Mouse (Mus musculus) heart, embryonic 13.5 days (tissue): Measurements from ENCODE around the gene Pdzrn3. TPM values are rescaled to one million over a fixed set of nuclear protein-coding genes. Genes with fewer than 3 reads are reported as not detected.

ENCODE experiments used
- ATAC-seq: fragments of 200-750 bp; cut with Nextera tagmentation; 2 replicates; pipeline ENCODE4 v1.8.0; 2017; ENCODE audit warnings: moderate TSS enrichment; ENCODE audit not compliant: insufficient number of reproducible peaks, low FRiP score, low TSS enrichment; ENCODE audit errors: extremely low read depth
- H3K27ac ChIP-seq: fragments of 300-500 bp; sonication (generic); replicated peaks from 2 replicates; pipeline ENCODE4 v1.5.1; 2015; ENCODE audit warnings: moderate library complexity, mild to moderate bottlenecking, inconsistent platforms
- H3K27me3 ChIP-seq: fragments of 300-500 bp; sonication (generic); replicated peaks from 2 replicates; pipeline ENCODE4 v1.6.1; 2015; ENCODE audit warnings: mild to moderate bottlenecking, inconsistent platforms
- H3K36me3 ChIP-seq: fragments of 300-500 bp; sonication (generic); 2 replicates; pipeline ENCODE4 v1.6.1; 2015; ENCODE audit warnings: mild to moderate bottlenecking, inconsistent platforms
- H3K4me1 ChIP-seq: fragments of 300-500 bp; sonication (generic); 2 replicates; pipeline ENCODE4 v1.6.1; 2015; ENCODE audit warnings: inconsistent platforms
- H3K4me2 ChIP-seq: fragments of 300-500 bp; sonication (generic); 2 replicates; pipeline ENCODE4 v1.6.1; 2015; ENCODE audit warnings: inconsistent platforms, mild to moderate bottlenecking, moderate library complexity
- H3K4me3 ChIP-seq: fragments of 300-500 bp; sonication (generic); 2 replicates; pipeline ENCODE4 v1.5.1; 2015; ENCODE audit warnings: moderate library complexity, mild to moderate bottlenecking, inconsistent platforms
- H3K9ac ChIP-seq: fragments of 300-500 bp; sonication (generic); 2 replicates; pipeline ENCODE4 v1.6.1; 2015; ENCODE audit warnings: inconsistent platforms, mild to moderate bottlenecking, moderate library complexity
- H3K9me3 ChIP-seq: fragments of 300-500 bp; sonication (generic); 2 replicates; pipeline ENCODE4 v1.6.1; 2016; ENCODE audit warnings: inconsistent platforms
- WGBS: fragments of 180-500 bp; shearing (Covaris S2); methylation state at CpG from one replicate; pipeline ENCODE4 v1.1.7; 2015; ENCODE audit warnings: mixed read lengths; 5-methylcytosine and 5-hydroxymethylcytosine counted together
- polyA plus RNA-seq: library from polyadenylated mRNA; unstranded; fragments of >200 nt; fragmentation: Nextera tagmentation; extraction: Ambion mirVana; gene quantifications from 2 replicates; pipeline ENCODE4 v1.2.1, GENCODE M21; 2015

Gene Pdzrn3
- polyA plus RNA-seq, 1 experiment from 2014 or later, result 9.8 TPM

GRCm38 (mm10) chr6:101101709-101102654, 275.7 kb downstream of the Pdzrn3 start:
- no peak for ATAC-seq
- H3K36me3 ChIP-seq, result no peaks in the 10 kb centered on the region
- 73% methylated on average over 14 of the region's 14 CpGs for WGBS
- H3K4me2 ChIP-seq, result no peak overlapping the region
- H3K9me3 ChIP-seq, result no peaks in the 10 kb centered on the region
- H3K27me3 ChIP-seq, result no peaks in the 10 kb centered on the region; the same call in 1 of the 2 replicates
- no peak overlapping the region for H3K9ac ChIP-seq
- no peak overlapping the region for H3K27ac ChIP-seq
- H3K4me3 ChIP-seq, result no peak overlapping the region
- H3K4me1 ChIP-seq, result no peaks in the 10 kb centered on the region
